Mouse (Mus musculus) thymus, postnatal 10 days (tissue): Measurements from ENCODE around the gene Akap8l.
A peak's percentile ranks its signal among the peaks of the same experiment; 100 is the strongest.

Experiments used
- DNase-seq, 2 experiments: peaks; one replicate each; pipeline ENCODE4 v3.0.0; 2021; ENCODE audit warnings: low spot score in 2 of 2

Akap8l gene

DNA sequence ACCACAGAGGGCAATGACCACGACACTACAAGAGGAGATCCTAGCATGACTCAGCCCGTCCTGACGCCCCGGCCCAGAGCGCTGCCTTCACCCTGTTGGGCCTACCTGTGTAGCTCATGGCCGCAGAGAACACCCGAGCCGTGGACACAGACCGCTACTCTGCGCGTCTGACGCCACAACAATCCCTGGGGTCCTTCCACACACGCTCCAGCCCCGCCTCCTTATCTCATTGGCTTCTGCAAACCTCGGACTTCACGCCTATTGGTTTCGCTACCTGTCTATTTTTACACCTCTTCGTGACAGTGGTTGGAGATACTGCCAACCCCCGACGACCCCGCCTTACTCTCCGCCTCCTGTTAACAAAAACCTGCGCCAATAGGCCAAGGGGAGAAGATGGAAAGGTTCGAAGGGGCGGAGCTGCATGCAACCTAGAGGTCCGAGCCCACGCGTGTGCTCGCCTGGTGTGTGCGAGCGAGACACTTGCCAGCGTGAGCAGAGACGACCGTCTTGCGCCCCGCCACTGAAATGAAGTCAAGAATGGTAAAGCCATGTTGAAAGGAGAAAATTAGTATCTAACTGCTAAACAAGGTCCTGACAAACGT lies at the start of gene Akap8l:
Akap8l (minus strand) TSS at position 226 of the 602 bp plus-strand sequence.
- DNase-seq: peak; percentile 92 to 93

GRCm38 (mm10) chr17:32396266-32396665 lies 45.9 kb upstream of the Akap8l start:
- no peak for DNase-seq

DNA sequence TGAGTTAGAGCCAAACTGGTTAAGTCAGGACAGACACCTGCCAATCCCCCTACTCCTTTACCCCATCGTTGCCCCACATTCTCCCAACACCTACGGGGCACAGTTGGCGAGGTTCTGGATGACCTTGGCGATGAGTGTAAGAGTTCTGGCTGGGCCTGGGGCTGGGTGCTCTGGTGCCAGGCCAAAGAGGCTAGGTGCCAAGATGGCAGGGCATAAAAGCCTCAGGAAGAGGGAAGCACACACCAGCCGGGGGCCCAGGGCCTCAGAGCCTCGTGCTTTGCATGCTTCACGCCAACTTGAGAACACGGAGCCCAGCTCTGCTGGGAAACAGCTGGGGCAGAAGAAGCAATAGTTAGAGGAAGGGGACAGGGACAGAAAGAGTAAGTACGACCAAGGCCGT lies 43.5 kb upstream of the Akap8l start:
- DNase-seq: no peak

GRCm38 (mm10) chr17:32389101-32389659 lies 38.8 kb upstream of the Akap8l start, which contains the start of gene Wiz:
Gene Wiz (minus strand): TSS chr17:32389439.
- peak; percentile 89 for DNase-seq

GRCm38 (mm10) chr17:32388370-32389100 lies 38.1 kb upstream of the Akap8l start:
- peak; percentile 75 to 78 for DNase-seq

GRCm38 (mm10) chr17:32387986-32388369 lies 37.6 kb upstream of the Akap8l start:
- no peak for DNase-seq

- peak; percentile 49 to 77 for DNase-seq
Observed at GRCm38 (mm10) chr17:32386659-32387432, 36.4 kb upstream of the Akap8l start.

- DNase-seq: no peak
Observed at GRCm38 (mm10) chr17:32383661-32384060, 33.3 kb upstream of the Akap8l start.

DNA sequence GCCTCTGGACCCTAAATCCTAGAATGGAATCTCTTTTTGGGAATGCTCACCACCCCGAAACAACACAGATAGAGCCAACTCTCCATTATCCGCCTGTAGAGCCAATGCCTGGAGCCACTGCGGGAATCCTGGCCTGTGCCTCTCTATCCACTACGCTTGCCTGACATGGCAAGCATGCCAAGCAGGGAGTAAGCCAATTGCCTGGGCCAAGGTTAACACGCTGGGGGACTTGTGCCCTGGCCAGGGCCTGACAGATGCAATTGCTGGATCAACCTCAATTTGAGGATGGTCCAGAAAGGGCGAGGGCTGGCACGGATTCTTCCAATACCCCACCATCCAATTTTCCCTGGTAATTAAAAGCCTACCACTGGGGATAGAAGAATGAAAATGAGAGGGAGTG lies 32.2 kb upstream of the Akap8l start:
- no peak for DNase-seq

DNA sequence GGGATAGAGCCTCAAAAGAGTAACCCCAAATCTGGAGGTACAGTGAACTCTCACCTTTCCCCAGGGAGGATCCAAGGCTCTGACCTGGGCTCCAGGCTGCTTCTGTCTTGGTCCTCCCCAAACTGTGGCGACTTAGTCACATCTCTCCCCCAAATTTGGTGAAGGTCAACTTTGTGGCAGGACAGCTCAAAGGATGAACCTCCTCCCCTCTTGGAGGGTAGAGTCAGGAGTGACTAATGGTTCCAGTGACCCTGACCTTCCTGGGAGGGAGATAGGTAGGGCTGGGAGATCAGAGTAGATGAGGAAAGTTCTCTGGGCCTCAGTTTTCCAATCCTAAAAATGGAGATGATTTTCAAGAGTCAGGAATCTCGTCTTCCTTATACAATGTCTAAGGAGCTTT lies 28.4 kb upstream of the Akap8l start:
- DNase-seq: no peak

DNA sequence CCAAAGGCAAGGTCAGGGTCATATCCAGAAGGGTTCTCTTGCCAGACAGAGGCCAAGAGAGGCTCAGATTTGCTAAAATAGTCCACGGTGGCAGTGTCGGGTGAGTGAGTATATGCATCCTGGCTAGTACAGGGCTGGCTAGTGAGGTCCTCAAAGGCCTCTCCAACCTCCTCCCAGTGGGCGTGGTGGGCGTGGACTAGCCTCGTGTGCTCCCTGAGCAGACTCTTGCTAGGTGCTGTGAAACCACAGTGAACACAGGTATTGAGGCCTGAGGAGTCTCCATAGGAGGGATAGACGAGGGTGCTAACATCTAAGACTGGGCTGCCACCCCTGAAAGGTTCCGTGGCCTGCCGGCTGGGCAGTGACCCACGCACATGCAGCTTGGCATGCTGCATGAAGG lies 26.7 kb upstream of the Akap8l start:
- no peak for DNase-seq

DNA sequence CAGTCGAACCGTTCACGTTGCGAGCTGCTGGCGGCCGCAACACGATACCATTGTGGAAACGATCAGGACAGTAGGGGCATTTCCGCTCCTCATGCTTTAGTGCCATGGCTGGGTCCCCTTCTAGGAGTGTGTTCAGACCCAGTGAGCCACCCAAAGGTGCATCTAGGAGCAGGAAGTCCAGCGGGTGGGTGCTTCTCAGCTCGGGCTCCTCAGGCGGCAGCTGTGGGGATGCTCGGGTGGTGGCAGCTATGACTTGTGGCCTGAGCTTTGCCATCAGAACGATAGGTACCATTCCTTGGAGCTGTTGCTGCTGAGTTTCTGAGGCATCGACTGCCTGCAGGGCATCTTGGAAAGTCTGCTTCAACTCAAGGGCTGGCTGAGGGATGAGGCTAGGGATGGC lies 26.1 kb upstream of the Akap8l start:
- DNase-seq: no peak

DNA sequence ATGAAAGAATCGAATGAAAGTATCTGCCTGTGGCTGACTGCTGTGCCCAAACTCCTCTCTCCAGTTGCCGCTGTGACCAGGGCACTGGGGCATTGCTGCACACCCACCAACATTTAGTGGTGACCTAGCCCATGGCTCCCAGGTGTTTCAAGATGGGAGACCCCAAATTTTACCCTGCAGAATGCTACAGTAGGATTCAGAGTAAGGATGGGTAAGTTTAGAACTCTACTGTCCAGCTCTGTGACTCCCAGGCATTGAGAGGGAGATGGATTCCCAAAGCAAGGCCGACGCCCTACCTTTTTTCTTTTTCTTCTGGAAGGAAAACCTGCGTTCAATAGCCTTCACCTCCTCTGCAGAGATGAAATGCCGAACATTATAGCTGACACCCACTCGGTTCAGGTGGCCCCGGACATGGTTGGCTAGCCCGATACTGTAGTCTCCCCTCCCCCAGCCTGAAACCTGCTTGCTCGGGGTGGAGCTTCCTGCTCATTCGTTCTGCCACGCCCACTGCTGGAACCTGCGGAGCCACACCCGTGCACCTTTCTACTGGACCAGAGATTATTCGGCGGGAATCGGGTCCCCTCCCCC lies 18.7 kb upstream of the Akap8l start:
- DNase-seq: no peak

DNA sequence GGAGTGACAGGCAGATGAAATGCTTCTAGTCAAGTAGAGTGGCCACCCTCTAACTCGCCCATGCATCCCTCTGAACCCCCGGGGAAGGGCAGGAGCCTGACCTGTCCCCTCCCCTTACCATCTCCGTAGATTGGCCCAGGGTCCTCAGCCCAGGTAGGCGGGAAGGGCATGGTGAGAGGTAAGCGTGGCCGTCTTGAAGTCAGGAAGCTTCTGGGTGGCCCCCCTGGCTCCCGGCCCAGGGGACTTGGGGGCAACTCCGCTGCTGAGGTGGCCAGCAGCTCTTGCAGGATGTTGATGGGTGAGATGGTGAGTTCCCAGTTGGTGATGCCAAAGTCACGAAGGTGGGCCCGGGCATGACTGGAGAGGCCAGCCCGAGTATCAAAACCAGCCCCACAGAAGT lies 17.3 kb upstream of the Akap8l start:
- DNase-seq: no peak

DNA sequence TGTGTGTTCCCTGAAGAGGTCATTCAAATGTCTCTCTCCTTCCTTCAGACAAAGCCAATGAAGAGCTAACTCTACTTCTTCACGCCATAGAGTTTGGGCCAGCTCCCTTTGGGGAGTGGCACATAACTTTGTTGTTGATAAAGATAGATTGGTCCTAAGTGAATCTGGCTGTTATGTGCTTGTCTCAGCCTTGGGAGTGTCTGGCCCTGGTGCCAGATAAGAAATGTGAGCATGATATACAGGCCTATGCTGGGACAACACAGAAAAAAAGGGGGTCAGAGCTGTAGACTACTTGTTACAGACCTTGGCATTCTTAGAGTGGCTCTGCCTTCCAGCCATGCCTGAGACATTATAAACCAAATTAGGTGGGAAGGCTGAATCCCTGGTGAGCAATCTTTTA lies 14.9 kb upstream of the Akap8l start:
- no peak for DNase-seq

DNA sequence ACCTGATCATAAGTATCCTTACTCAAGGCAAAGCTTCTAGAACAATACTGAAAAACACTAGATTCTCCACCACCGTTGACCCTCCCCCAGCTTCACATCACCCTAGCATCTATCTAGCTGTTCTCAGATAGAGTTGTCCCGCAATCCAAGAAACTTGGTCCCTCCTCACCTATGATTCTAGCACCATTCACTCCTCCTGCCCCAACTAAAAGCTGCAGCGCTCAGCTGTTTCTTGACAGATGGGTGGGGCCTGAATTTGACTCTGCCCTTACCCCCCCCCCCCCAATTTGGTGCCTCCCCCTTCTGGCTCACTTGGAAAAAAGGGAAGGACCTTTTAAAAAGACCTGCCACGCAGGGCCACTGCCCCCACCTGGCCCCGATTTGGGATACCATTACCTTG lies 14.4 kb upstream of the Akap8l start:
- no peak for DNase-seq

- peak; percentile 69 to 79 for DNase-seq
Observed at GRCm38 (mm10) chr17:32364331-32364730, 13.9 kb upstream of the Akap8l start.

DNA sequence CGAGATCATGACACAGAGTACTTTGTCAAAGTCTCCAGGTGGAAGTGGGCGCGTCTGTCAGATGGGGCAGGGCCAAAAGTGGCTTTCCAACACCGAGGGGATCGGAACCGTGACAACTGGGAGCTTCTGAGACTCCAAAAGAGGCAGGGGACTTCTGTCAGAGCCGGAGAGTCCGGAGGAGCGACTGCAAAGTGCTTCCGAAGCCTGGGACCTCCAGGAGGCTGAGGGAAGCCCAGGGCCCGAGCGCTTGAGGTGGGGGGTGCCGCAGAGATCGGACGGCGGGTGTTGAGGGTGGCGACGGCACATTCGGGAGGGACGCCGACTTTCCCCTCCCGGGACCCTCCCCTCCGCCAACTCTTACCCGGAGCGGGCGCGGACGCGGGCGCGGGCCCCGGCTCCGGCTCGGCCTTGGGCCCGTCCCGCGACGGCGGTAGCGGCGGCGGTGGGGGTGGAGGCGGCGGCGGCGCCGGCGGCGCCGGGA lies 13.5 kb upstream of the Akap8l start:
- DNase-seq: peak; percentile 17 to 19

DNA sequence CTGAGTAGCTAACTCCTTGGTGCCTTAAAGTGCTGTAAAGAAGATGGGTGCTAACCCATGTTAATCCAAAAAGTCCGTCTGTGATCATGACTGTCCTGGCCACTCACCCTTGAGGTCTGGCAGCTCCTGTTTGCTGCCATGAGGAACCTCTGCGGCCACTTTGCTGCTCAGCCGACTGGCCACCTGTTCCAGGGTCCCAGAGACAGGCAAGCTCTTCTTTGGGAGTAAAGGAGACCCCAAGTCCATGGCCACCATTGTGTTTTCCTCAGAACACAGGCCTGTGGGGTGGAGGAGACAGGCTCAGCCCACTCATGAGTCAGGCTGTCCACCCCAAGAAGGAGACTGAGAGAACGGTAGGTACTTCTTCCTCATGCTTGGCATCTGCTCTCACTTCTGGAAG lies 12.3 kb upstream of the Akap8l start:
- no peak for DNase-seq

- no peak for DNase-seq
Observed at GRCm38 (mm10) chr17:32359928-32360327, 9.5 kb upstream of the Akap8l start.

DNA sequence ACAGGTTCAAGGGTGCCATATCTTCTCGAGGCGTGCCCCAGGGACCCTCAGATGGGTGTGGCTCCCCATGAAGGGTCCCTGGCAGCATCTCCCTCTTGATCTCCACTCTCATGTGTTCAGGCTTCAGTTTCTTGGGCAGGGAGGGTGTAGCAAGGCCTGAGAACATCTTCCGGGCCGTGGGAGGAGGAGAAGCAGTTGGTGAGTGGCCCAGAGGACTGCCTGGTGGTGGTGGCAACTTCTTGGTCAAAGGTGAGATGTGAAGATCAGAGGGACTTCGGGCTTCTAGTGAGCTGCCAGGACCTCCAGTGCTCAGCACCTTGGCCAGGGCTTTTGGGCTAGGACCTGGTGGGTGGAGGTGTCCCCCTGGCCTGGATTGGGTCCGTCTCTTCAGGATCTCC lies 8.5 kb upstream of the Akap8l start:
- DNase-seq: no peak
